Mouse (Mus musculus) cortical plate, adult 2 months (tissue): Measurements from ENCODE around the gene Tigd3.

Source experiments
- CTCF ChIP-seq: fragments of 200-500 bp; IDR thresholded peaks from 2 replicates; pipeline ENCODE4 v1.5.1; 2011; ENCODE audit warnings: mild to moderate bottlenecking, control low read depth, low read length; ENCODE audit not compliant: insufficient read depth; ENCODE audit errors: extremely low read depth
- POLR2A ChIP-seq: fragments of 200-500 bp; IDR thresholded peaks from 2 replicates; pipeline ENCODE4 v1.6.1; 2011; ENCODE audit warnings: mild to moderate bottlenecking, low read length, control low read depth; ENCODE audit not compliant: insufficient read depth; ENCODE audit errors: extremely low read depth

GRCm38 (mm10) chr19:5913007-5913719, 19.2 kb upstream of the Tigd3 start, which contains the start of gene Dpf2:
- TF ChIP-seq POLR2A (no peak), CTCF (no peak)
